Mouse (Mus musculus): ENCODE data around the gene Icmt.

The Icmt gene

DNA sequence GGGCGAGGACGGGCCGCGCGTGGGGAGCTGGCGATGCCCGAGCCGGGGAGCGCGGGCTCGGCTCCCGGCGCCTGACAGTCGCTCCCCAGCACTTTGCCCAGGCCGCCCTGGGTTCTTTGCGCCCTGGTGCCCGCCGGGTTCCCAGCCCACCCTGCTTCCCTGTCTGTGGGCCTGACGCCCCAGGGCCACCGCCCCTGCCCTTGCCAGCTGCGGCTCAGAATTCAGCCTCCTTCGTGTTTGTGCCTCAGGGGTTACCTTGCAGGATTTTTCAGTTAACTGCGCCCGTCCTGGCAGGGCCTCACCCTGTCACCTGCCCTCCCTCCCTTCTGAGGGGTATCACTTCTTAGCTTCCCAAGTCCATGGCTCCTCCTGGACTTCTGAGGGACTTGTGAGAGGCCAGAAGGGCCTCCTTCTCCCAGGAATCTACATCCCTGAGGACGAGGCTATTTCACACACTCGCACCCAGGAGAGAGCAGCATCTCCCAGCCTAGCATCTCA is 42.3 kb downstream of the Icmt start:
- DNase-seq (ENCODE audit: low spot score): no peak

DNA sequence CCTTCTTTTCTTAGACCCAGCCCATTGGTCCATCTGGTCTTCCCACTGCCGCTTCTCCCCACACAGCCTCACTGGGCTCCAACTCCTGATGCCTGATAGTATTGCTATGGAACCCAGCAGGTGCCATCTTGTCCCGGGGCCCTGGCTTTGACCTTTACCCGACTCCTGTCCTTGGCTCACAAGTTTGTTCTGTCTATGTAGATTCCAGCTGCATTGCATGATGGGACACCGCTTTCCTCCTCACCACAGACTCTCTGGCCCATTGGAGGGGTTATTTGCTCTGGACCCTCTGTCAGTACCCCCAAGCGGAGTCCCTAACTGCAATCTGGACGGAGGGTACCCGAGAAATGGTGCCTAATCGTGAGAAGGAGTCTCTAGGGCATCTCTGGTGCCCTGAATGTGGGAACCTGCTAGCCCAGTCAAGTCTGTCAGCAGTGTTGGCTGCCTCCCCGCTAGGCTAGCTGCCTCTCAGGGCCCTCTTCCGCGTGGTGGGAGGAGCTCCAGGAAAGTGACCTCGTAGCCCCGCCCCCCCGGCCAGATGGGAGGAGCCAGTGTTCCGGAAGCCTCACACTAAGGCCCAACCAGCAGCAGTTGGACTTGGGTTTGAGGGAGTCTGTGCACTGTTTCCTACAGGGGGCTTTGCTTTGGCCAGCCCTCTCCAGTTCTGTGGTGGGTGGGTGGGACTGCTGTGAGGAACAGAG is 43.7 kb downstream of the Icmt start:
- peak; percentile 43 for DNase-seq (ENCODE audit: low spot score)

DNA sequence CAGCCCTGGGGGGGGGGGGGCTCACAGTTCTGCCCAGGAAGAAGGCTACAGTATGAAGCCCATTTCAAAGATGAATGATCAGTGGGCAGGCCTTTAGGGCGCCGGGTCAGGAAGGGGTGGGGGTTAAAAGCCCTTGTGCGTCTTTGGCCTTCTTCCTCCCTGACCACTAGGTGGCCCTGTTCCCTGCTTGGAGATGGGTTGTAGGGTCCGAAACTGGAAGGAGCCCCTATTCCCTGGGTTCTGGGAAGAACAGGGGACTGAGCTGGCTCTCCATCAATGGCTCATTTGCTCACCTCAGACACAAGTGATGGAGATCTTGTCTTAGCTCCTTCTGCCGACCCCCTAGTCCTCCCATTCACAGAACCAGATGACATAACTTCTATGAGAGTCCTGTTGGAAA is 46.3 kb downstream of the Icmt start:
- peak; percentile 82 for DNase-seq (ENCODE audit: low spot score)

DNA sequence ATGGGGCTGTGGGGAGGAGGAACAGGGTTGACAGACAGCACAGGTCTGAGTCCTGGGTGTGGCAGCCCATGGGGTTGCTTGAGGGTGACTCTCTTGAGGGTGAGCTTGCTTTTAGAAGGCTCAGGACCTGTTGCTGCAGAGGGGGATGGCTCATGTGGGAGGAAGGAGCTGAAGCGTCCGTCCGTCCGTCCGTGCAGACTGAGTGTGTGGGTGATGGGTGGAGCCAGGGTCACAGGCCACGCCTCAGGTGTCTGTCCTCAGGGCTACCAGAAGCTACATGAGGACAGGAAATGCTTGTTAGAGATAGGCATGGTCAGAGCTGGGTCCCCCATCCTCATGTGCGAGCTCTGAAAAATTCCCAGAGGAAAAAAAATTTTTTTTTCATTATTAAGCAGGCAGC is 47.6 kb downstream of the Icmt start:
- DNase-seq (ENCODE audit: low spot score): no peak

DNA sequence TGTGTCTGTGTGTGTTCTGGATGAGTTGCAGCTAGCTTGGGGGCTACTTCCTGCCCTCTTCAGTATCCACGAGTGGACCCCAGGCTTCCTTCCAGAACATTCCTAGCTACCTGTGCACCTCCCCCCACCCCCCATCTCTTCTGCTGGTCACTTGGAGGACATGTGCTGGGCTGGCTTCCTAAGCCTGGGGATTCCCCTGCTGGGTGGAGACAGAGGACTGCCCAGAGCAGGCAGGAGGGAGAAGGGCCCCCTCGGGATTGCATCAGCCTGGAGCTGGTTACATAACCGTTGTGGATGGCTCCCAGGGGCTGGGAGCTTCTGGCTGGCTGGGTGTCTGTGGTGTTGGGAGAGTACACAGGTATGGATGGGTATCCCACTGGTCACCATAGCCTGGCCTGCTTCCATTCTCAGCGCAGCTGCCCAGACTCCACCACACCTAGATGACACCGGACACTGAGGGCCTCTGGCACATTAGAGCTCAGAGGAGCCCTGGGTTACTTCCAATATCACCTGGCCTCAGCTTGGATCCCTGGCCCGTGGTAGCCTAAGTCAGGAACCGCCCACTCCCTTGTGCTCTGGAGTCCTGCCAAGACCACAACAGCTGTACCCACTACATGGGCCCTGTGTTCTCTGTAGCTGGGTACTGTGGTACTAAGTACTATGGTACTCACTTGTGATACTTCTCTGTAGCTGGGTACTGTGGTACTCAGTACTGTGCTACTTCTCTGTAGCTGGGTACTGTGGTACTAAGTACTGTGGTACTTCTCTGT is 48.3 kb downstream of the Icmt start:
- DNase-seq (ENCODE audit: low spot score): no peak

DNA sequence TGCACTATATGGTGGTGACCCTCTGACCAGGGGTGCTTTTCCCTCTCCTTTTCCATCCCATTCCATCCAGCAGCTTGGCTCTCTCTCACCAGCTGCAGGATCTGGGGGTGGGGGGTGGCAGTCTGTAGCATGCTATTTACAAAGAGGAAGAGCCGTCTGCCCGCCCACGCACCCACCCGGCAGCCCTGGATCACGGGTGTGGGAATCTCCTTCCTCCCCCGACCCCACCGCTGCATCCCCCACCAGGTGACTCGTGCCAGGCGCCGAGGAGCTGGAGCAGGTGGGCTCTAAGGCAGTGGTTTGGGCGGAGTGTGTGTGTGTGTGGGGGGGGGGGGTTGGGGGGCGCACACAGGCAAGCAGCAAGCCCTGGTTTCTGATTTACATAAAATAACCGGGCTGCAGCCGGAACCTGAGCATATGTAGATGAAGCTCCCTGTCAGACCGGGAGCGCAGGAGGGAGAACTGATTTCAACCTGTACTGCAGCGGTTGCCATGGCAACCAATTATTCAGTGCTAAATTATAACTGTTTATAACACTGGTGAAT is 52.9 kb downstream of the Icmt start:
- peak; percentile 49 for DNase-seq (ENCODE audit: low spot score)

DNA sequence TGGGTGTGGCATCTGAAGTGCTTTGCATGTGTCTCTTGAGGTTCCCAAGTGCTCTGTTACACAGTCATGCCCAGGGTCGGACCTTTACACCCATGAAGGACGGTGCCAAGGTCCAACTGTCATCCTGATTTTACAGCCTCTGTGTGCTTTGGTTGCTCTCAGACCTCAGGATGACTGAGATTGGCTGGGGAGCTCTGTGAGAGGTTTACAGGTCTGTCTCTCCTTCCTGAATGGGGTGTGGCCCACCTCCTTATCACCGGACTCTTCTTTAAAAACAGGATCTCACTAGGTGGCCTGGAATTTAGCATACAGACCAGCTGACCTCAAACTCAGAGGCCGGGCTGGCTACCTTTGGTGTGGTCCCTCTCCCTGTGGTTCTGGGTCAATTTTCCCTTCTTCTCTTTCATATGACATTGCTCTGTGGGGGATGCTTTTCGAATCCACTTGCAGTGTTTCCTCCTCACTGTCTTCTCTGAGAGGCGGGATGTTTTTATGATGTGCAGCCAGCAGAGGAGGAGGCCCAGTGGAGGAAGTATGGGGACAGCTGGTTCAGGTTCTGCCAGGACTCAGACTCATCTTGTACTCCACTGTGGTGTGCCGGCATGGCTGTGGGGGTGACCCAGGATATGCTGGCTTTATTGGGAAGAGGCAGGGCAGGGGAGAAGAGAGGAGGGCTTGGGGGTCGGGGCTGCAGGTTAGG is 53.8 kb downstream of the Icmt start:
- DNase-seq (ENCODE audit: low spot score): no peak

DNA sequence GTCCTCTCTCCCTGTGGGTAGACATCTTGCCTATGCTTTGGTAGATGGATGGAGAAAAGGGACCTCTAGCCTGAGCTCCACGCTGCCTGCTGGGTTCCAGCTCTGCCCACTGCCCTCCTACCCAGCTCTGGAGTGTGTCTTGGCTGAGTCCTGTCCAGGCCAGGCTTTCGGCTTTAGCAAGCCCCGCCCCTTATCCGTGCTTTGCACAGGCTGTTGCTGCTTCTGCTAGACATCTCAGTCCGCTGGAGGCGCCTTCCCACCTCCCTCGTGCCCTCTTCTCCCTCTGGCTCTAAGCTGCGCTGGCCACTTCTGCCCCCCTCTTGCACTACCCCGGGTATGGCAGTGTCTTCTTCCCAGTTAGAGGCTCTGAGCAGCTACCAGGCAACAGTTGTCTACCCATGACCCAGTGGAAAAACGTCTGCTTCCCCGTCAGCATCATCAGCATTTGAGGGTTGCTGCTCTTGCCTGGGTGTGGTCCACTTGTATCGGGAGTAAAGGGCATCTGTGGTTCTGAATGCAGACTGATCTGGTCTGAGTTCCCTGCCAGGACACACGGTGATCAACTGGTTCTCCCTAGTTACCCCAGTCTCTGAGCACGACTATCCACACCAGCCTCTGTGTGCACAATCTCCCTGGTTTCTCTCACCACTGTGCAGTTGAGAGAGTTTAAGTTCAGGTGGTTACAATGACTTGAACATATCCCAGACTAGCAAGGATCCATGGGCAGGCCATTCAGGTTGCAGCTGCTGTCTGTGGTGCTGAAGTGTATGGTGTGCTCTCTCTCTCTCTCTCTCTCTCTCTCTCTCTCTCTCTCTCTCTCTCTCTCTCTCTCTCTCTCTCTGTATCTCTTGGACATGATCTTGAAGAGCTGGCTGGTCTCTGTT is 54.6 kb downstream of the Icmt start:
- DNase-seq (ENCODE audit: low spot score): peak; percentile 62

DNA sequence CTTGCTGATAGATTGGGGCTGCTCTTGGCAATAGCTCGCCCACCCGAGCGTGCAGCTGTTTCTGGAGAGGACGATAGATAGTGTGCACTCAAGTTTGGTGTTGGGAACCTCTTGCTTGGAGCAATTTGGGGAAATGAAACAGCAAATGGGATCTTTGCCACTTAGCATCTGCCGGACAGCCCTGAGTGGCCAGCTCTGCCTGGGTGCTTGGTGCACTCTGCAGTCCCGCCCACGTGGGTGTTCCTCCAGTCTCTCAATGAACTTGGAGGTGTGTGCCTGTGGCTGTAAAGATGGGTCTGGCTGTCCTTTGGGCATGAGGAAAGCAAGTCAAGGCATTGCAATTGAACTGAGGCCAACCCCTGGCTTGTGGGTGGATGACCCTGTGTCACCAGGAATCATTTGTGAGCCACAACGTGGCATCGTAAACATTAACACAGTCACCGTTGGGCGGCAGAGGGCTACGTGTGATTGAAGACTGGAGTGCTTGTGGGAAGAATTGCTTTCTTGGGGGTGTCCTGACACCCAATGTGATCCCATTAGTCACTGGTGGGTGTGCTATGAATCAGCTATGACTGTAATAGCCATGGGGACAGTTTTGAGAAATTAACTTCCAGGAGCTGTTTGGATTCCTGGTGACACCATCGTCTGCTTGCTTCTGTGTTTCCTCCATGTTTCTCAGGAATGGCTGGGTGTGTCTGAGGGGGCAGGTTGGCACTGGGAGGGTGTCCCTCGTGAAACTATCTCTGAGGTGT is 57.0 kb downstream of the Icmt start:
- no peak for DNase-seq (ENCODE audit: low spot score)

DNA sequence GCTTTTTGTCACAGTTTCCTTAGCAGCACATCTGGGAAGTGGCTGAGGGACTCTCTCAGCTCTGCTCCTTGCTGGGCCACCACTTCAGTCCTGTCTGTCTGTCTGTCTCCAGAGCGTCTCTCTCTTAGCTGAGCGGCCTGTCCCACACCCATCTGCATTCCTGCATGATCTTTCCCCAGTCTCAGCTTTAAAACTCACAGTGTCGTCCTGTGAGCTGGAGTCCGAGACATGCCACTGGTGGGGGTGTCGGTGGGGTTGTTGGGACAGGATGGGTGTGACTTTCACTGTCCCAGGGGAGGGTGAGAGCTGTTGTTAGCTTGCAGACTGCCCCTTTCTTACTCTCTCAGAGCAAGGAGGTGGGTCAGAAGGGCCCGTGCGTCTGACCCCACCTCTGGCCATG is 58.6 kb downstream of the Icmt start:
- DNase-seq (ENCODE audit: low spot score): no peak

All from embryo, embryonic 10.5 days (tissue).